Mouse (Mus musculus): ENCODE data around the gene Rps3a1. TPM values are rescaled to one million over a fixed set of nuclear protein-coding genes. Genes with fewer than 3 reads are reported as not detected.

The Rps3a1 gene
- total RNA-seq (2021) = 100 to 1,000 TPM; 373 to 374 TPM
- long read RNA-seq, experiment 1, transcript Rps3a1-201 (6 exons, 977 nt) = major isoform, 124 of 138 reads
- long read RNA-seq, experiment 1, partial matches to known transcripts = 12 of 138 reads
- long read RNA-seq, experiment 1, other reads (novel, unspliced or antisense) = 2 of 138 reads
- long read RNA-seq, experiment 2, transcript Rps3a1-201 (6 exons, 977 nt) = major isoform, 292 of 324 reads
- long read RNA-seq, experiment 2, partial matches to known transcripts = 30 of 324 reads
- long read RNA-seq, experiment 2, other reads (novel, unspliced or antisense) = 2 of 324 reads

GRCm38 (mm10) chr3:86142263-86142933, at the start of gene Rps3a1:
TSS of gene Rps3a1 (minus strand) at chr3:86142702.
- peak; percentile 99 for DNase-seq (ENCODE audit: low spot score in 2 of 2)

GRCm38 (mm10) chr3:86187736-86188389, 45.4 kb upstream of the Rps3a1 start:
- no peak for DNase-seq (ENCODE audit: low spot score in 2 of 2)

GRCm38 (mm10) chr3:86184546-86184945, 42.0 kb upstream of the Rps3a1 start:
- DNase-seq (ENCODE audit: low spot score in 2 of 2) = no peak

- DNase-seq (ENCODE audit: low spot score in 2 of 2) = no peak
Measured at GRCm38 (mm10) chr3:86181107-86181506, 38.6 kb upstream of the Rps3a1 start.

GRCm38 (mm10) chr3:86179714-86180113, 37.2 kb upstream of the Rps3a1 start:
- no peak for DNase-seq (ENCODE audit: low spot score in 2 of 2)

- no peak for DNase-seq (ENCODE audit: low spot score in 2 of 2)
Measured at GRCm38 (mm10) chr3:86168841-86169425, 26.4 kb upstream of the Rps3a1 start.

- no peak for DNase-seq (ENCODE audit: low spot score in 2 of 2)
Measured at GRCm38 (mm10) chr3:86149521-86149920, 7.0 kb upstream of the Rps3a1 start.

GRCm38 (mm10) chr3:86149063-86149462, 6.6 kb upstream of the Rps3a1 start:
- no peak for DNase-seq (ENCODE audit: low spot score in 2 of 2)

- no peak for DNase-seq (ENCODE audit: low spot score in 2 of 2)
Measured at GRCm38 (mm10) chr3:86143343-86143742, 841 bp upstream of the Rps3a1 start.

GRCm38 (mm10) chr3:86142934-86143317, 424 bp upstream of the Rps3a1 start:
- no peak for DNase-seq (ENCODE audit: low spot score in 2 of 2)

- DNase-seq (ENCODE audit: low spot score in 2 of 2) = peak in 1 of 2 experiments; percentile 26
Measured at GRCm38 (mm10) chr3:86141886-86142262, 628 bp downstream of the Rps3a1 start.

GRCm38 (mm10) chr3:86141366-86141765, 1.1 kb downstream of the Rps3a1 start:
- no peak for DNase-seq (ENCODE audit: low spot score in 2 of 2)

GRCm38 (mm10) chr3:86139660-86140059, 2.8 kb downstream of the Rps3a1 start:
- DNase-seq (ENCODE audit: low spot score in 2 of 2) = no peak

- no peak for DNase-seq (ENCODE audit: low spot score in 2 of 2)
Measured at GRCm38 (mm10) chr3:86136936-86137574, 5.4 kb downstream of the Rps3a1 start.

- DNase-seq (ENCODE audit: low spot score in 2 of 2) = no peak
Measured at GRCm38 (mm10) chr3:86135886-86136563, 6.5 kb downstream of the Rps3a1 start.

- DNase-seq (ENCODE audit: low spot score in 2 of 2) = no peak
Measured at GRCm38 (mm10) chr3:86134939-86135638, 7.4 kb downstream of the Rps3a1 start.

- DNase-seq (ENCODE audit: low spot score in 2 of 2) = peak; percentile 75 to 85
Measured at GRCm38 (mm10) chr3:86129757-86130156, 12.7 kb downstream of the Rps3a1 start.

- no peak for DNase-seq (ENCODE audit: low spot score in 2 of 2)
Measured at GRCm38 (mm10) chr3:86123251-86123746, 19.2 kb downstream of the Rps3a1 start.

GRCm38 (mm10) chr3:86122156-86122555, 20.3 kb downstream of the Rps3a1 start:
- no peak for DNase-seq (ENCODE audit: low spot score in 2 of 2)

Measured in layer of hippocampus, postnatal 14 days (tissue).